Mouse (Mus musculus): Measurements from ENCODE around the gene Otub1.

- TF ChIP-seq CTCF (IDR thresholded peaks at IDR 0.05; ENCODE audit: low read depth, low read length) (no peak), POLR2A (IDR thresholded peaks at IDR 0.05; ENCODE audit: insufficient read depth, low read length) (no peak), EP300 (IDR thresholded peaks at IDR 0.05; ENCODE audit: insufficient read depth, low read depth, low read length) (no peak)
Observed at GRCm38 (mm10) chr19:7164238-7164637, 41.9 kb downstream of the Otub1 start.
